Mouse (Mus musculus) left cerebral cortex, adult 2 months (tissue): ENCODE data around the gene Mmd. TPM values are rescaled to one million over a fixed set of nuclear protein-coding genes. Genes with fewer than 3 reads are reported as not detected.
"Not testable (repeated sequence)": the region's sequence is repeated elsewhere in the genome, so short reads cannot be mapped to it uniquely, and the experiment has no call there.

ENCODE experiments used
- DNase-seq, 2 experiments: peaks; one replicate each; pipeline ENCODE4 v3.0.0; 2021 to 2022; ENCODE audit warnings: low spot score in 2 of 2, mixed read lengths in 1 of 2; ENCODE audit errors: extremely low spot score in 1 of 2
- H3K27ac ChIP-seq: fragments of 200-600 bp; 2 replicates; pipeline ENCODE4 v1.8.1; 2022
- H3K4me3 ChIP-seq: fragments of 200-600 bp; 2 replicates; pipeline ENCODE4 v1.8.1; 2022
- CTCF ChIP-seq: fragments of 200-600 bp; IDR thresholded peaks from 2 replicates; pipeline ENCODE4 v1.8.1; 2022; ENCODE audit warnings: antibody characterized with exemption, mild to moderate bottlenecking, moderate library complexity
- intact Hi-C: fragments of 180-260 bp; cut with DNase I; formaldehyde crosslinking; loops from one replicate; pipeline ENCODE4 v1.15.1; 2025
- total RNA-seq, 2 experiments: library from RNA; stranded (reverse); gene quantifications; 2 replicates each; pipeline ENCODE4 v1.2.3; 2021

The Mmd gene
- total RNA-seq, 2 experiments from 2014 or later: 222 to 227 TPM

DNA sequence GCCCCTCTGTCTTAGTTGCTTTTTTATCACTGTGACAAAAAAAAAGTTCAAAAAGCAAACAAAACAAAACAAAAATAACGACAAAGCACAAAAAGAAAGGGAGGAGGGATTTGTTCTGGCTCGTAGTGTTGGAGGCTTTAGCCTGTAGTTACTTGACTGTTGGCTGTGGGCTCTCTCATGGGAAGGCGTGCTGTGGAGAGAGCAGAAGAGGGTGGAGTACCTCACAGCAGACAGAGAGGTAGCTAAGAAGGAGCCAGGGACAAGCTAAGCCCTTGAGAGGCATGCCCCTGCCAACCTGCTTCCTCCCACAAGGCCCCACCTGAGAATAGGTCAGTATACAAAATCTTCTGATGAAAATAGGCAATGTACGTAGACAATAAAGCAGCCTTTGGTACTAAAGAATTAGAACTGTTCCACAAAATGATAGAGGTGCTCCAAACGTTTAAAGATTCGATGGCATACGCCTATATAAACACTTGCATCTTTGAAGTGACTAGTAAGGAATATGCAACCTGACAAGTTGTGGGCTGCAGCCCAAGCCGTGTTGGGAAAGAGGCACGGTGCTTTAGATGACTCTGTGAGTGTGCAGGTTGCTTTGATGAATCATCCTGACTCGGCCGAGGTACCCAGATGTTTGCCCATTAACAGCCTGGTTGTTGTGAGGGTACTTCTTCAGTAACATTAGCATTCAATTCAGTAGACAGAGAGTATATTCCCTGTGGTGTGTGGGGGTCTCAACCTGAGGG, 21.0 kb downstream of the Mmd start:
- Histone ChIP-seq H3K27ac (no peak overlapping the region; the same call in 1 of the 2 replicates), H3K4me3 (no peak overlapping the region)
- no peak for TF ChIP-seq CTCF
- intact Hi-C loops: no loop called here
- no peak for DNase-seq

DNA sequence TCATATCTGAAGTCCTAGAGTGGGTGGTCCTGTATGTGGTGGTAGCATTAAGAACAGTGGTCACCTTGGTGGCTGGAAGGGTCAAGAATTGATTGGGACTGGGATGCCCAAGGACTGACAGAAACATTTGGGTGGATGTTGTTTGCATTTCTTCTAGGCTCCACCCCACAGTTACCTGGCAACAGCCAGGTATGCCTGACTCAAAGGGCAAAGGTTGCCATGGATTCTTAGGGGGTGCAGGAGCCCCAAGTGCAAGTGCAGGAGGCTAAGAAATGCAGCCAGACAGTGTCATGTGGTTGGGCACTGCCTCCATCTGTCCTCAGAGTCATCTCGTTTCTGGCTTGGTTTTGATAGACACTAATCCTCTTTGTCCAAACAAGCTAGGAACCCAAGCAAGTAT, 24.9 kb downstream of the Mmd start:
- no peak overlapping the region for H3K4me3 ChIP-seq
- DNase-seq: no peak
- H3K27ac ChIP-seq: no peak overlapping the region
- intact Hi-C loops: no loop called here
- no peak for TF ChIP-seq CTCF

DNA sequence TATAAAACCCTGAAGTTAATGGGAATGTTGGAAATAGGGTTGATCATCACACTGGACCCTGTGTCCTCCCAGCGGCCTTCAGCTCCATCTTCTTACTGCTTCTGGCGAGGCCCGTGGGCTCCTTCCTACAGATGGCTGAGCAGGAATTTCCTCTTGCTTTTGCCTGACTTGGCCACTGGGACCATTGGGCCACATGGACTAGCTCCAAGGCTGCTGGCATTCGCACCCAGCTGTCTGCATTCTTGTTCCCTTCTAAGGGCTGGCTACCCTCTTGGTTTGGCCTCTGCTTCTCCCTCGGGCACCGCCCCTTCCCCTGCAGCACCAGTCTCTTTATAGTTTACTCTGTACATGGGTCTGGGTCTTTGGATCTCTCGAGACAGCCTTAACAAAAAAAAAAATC, 26.4 kb downstream of the Mmd start:
- no peak for TF ChIP-seq CTCF
- Histone ChIP-seq H3K27ac (0 out of 2 replicates have a peak overlapping the region, but pooled peaks have one; percentile 32), H3K4me3 (no peak overlapping the region)
- intact Hi-C loops: no loop called here
- no peak for DNase-seq

DNA sequence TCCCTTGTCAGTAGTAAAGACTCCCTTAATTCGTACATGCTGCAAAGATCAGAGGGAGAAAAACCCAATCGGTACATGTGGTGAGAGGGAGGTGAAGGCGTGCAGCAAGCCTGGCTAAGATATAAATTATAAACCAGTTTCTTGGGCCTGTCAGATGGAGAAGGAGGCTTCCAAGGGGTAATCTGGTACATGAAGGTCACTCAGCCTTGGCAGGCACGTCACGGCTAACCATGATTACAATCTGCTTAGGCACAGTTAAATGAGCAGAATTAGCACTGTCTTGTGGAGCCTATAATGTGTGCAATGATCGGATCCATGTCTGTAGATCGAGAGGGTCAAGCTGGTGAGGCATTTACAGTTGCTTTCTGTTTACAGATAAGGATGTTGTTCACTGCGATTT, 26.9 kb downstream of the Mmd start:
- Histone ChIP-seq H3K4me3 (no peak overlapping the region), H3K27ac (no peak overlapping the region)
- no peak for DNase-seq
- no peak for TF ChIP-seq CTCF
- intact Hi-C loops: no loop called here

DNA sequence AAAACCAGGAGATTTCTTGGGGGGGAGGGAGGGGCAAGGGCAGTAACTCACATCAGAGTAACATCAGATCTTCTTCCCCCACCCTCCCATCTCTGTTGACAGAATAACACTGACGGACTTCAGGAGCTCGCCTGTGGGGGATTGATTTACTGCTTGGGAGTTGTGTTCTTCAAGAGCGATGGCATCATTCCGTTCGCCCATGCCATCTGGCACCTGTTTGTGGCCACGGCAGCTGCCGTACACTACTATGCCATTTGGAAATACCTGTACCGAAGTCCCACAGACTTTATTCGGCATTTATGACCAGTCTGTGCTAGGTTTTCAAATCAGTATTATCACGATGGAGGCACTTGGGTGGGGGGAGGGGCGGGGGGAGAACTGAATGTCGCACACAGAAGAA, 27.3 kb downstream of the Mmd start:
- H3K4me3 ChIP-seq: no peak overlapping the region
- H3K27ac ChIP-seq: no peak overlapping the region
- intact Hi-C loops: no loop called here
- no peak for DNase-seq
- TF ChIP-seq CTCF: no peak

DNA sequence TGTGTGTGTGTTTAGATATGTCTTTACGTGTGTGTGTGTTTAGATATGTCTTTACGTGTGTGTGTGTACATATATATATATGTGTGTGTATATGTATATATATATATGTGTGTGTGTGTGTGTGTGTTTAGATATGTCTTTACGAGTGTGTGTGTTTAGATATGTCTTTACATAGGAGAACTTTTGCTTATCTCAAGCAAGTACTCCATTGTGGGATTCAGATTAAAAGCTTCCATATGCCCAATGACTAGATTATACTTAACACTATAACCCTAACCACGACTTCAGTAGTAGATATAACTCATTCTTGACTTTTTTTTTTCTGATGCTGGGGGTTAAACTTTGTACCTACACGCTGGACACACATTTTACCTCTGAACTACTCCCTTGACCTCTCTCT, 30.8 kb downstream of the Mmd start:
- no peak overlapping the region for H3K27ac ChIP-seq
- no peak for TF ChIP-seq CTCF
- no peak overlapping the region for H3K4me3 ChIP-seq
- intact Hi-C loops: no loop called here
- DNase-seq: no peak

DNA sequence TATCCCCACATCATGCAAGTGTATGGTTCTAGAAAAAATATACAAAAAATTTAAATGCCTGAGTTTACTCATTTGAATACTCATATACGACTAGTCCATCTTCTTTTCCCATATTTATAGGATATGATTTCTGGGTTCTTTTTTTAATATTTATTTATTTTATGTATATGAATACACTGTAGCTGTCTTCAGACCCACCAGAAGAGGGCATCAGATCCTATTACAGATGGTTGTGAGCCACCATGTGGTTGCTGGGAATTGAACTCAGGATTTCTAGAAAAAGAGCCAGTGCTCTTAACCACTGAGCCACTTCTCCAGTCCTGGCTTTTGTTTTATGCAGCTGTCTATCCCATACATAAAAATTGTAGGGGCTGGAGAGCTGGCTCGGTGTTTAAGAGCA, 32.7 kb downstream of the Mmd start:
- H3K4me3 ChIP-seq, DNase-seq, intact Hi-C loops: not testable (repeated sequence)
- peak overlapping the region; percentile 28; the same call in 1 of the 2 replicates for H3K27ac ChIP-seq
- peak; percentile 13; the same call in 1 of the 2 replicates for TF ChIP-seq CTCF

DNA sequence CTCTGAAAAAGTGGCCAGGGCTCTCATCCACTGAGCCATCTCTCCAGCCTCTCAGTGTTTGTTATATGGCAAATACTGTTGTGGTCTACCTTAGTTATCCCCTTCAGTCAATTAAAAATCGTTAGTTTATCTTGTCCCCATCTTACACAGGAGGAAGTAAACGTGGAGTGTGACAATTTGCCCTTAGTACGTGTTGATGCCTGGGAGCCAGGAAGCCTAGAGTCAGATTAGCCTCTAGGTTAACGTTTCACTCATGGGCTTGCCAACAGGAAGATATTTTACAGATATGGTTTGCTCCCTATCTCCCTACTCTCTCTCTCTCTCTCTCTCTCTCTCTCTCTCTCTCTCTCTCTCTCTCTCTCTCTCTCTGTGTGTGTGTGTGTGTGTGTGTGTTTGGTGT, 33.9 kb downstream of the Mmd start:
- Histone ChIP-seq H3K27ac (peak overlapping the region; percentile 75), H3K4me3 (no peak overlapping the region)
- TF ChIP-seq CTCF: no peak
- DNase-seq: no peak
- intact Hi-C loops: no loop called here

DNA sequence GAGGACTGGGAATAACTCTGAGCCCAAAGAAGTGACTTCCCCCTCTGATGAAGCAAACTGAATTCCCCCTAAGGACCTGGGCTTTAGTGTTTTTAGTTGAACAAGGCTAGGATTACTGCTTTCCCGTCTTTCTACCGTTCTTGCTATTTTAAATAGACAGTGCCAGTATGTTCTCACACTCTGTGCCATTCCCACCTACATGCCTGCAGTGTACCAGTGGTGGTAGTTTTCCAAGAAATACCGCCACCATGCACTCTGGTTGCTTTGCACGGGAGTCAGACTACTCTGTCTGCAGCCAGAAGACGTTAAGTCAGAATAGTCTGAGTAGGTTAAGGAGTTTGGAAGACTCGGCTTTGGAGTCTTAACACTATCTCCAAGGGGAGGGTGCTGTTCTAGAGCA, 34.3 kb downstream of the Mmd start:
- intact Hi-C loops: no loop called here
- no peak for TF ChIP-seq CTCF
- peak; percentile 27 to 50 for DNase-seq
- H3K4me3 ChIP-seq: no peak overlapping the region
- peak overlapping the region; percentile 59 for H3K27ac ChIP-seq

DNA sequence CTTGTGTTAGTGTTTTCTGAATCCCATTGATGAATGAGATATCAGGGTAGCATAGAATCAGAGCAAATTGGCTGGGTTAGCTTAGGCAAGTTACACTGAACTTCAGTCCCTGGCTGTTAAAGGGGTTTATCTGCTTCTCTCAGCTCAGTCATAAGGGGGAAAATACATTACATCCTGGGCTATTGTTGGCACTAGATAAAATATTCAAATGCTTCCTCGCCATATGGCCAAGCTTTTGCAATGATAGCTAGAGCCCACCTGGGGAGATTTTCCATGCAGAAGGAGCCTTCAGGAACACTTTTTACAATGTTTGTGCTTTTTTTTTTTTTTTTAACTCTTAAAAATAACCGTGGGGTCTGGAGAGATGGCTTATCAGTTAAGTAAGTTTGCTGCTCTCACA, 34.8 kb downstream of the Mmd start:
- TF ChIP-seq CTCF: no peak
- H3K4me3 ChIP-seq: no peak overlapping the region
- intact Hi-C loops: no loop called here
- no peak for DNase-seq
- peak overlapping the region; percentile 59 for H3K27ac ChIP-seq

DNA sequence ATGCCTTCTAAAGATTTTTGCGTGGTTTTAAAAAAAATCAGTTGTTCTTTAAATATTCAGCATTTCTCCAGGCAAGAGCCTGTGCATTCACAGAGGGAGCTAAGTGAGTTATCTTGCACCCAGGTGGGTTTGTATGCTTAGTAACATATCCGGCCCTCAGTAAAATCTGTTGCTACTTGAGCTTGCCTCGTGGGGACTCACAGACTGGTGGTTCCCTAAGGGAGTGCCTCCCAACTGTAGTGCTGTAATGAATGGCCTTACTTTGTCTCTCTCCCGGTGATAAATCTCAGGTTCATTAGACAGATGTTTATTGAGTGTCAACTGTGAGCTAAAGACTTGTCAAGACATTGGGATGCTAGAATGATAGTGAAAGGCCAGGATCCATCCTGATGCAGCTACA, 35.4 kb downstream of the Mmd start:
- H3K27ac ChIP-seq: 0 out of 2 replicates have a peak overlapping the region, but pooled peaks have one; percentile 59
- no peak for TF ChIP-seq CTCF
- H3K4me3 ChIP-seq: no peak overlapping the region
- intact Hi-C loops: no loop called here
- DNase-seq: no peak

DNA sequence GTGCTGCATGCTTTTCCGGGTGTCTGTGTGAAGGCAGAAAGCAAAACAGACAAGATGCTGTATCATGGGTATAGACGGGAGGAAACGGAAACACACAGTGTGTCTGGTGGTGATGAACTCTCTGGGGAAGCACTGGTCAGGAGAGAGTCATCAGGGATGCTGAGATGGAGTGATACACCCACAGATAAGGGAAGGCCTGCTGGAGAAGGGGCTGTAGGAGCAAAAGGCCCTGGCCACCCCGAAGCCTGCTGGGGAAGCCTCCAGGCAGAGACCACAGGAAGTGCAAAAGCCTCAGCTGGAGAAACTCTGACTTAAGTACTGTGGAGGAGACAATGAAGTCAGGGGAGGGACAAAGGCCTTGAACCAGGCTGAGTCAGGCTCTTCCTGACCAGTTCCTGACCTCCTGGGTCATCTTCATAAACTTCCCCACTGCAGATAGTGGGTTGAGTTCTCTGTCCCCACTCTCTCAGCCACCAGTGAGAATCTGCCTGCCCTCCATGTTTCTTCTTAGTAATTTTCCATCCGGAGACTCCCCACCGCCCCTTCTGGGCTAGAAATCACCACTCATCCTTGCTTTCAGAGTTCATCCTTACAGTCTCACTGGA, 37.4 kb downstream of the Mmd start:
- TF ChIP-seq CTCF: no peak
- no peak for DNase-seq
- Histone ChIP-seq H3K27ac (no peak overlapping the region), H3K4me3 (no peak overlapping the region)
- intact Hi-C loops: no loop called here

DNA sequence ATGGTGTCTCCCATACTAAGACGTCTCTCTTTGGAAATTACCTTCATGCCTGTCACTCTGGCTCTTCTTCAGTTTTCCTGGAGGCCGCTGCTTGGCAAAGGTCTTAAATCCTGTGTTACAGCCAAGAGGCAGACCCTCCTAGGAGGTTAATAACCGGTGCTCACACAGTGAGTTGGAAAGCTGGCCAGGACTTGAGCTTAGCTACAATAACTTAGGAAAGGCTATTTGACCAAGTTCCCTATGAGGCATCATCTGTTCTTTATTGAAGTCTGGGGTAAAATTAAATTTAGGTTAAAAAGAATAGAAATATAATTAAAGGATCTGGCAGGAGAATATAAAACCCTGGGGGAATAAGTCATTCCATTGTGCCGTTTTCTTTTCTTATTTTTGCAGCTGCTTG, 41.9 kb downstream of the Mmd start:
- no peak for DNase-seq
- TF ChIP-seq CTCF: no peak
- H3K4me3 ChIP-seq: no peak overlapping the region
- no peak overlapping the region for H3K27ac ChIP-seq
- intact Hi-C loops: no loop called here
